Mouse (Mus musculus) adrenal gland (tissue): ENCODE results near the gene Rasgef1b.

Source experiments
- intact Hi-C: fragments of 180-260 bp; cut with DNase I; formaldehyde crosslinking; loops from one replicate; pipeline ENCODE4 v1.15.1; 2025

The Rasgef1b gene

GRCm38 (mm10) chr5:99381639-99382038 is 347.2 kb downstream of the Rasgef1b start:
- intact Hi-C loops = loop anchor here (5.0 kb wide), 1 partner anchor 44 kb away; no protein-coding TSS in a partner anchor

- intact Hi-C loops = loop anchor here (5.0 kb wide), 1 partner anchor 44 kb away; no protein-coding TSS in a partner anchor
Measured at GRCm38 (mm10) chr5:99380882-99381281, 348.0 kb downstream of the Rasgef1b start.

GRCm38 (mm10) chr5:99380166-99380565 is 348.7 kb downstream of the Rasgef1b start:
- intact Hi-C loops = loop anchor here (5.0 kb wide), 1 partner anchor 43 kb away; no protein-coding TSS in a partner anchor

- intact Hi-C loops = no loop called here
Measured at GRCm38 (mm10) chr5:99378437-99379226, 350.2 kb downstream of the Rasgef1b start.

- intact Hi-C loops = no loop called here
Measured at GRCm38 (mm10) chr5:99375725-99376124, 353.1 kb downstream of the Rasgef1b start.

GRCm38 (mm10) chr5:99374460-99374859 is 354.4 kb downstream of the Rasgef1b start:
- intact Hi-C loops = no loop called here

- intact Hi-C loops = no loop called here
Measured at GRCm38 (mm10) chr5:99373570-99374151, 355.2 kb downstream of the Rasgef1b start.

- intact Hi-C loops = no loop called here
Measured at GRCm38 (mm10) chr5:99370636-99371035, 358.2 kb downstream of the Rasgef1b start.

GRCm38 (mm10) chr5:99369256-99369655 is 359.6 kb downstream of the Rasgef1b start:
- intact Hi-C loops = no loop called here

- intact Hi-C loops = no loop called here
Measured at GRCm38 (mm10) chr5:99368615-99369014, 360.2 kb downstream of the Rasgef1b start.

GRCm38 (mm10) chr5:99360531-99360930 is 368.3 kb downstream of the Rasgef1b start:
- intact Hi-C loops = no loop called here

GRCm38 (mm10) chr5:99359251-99359650 is 369.6 kb downstream of the Rasgef1b start:
- intact Hi-C loops = no loop called here

- intact Hi-C loops = no loop called here
Measured at GRCm38 (mm10) chr5:99354640-99355132, 374.2 kb downstream of the Rasgef1b start.

- intact Hi-C loops = no loop called here
Measured at GRCm38 (mm10) chr5:99350030-99350429, 378.8 kb downstream of the Rasgef1b start.

- intact Hi-C loops = no loop called here
Measured at GRCm38 (mm10) chr5:99348257-99348849, 380.5 kb downstream of the Rasgef1b start.

GRCm38 (mm10) chr5:99342527-99342926 is 386.3 kb downstream of the Rasgef1b start:
- intact Hi-C loops = no loop called here

GRCm38 (mm10) chr5:99340311-99340989 is 388.4 kb downstream of the Rasgef1b start:
- intact Hi-C loops = no loop called here

GRCm38 (mm10) chr5:99339790-99340189 is 389.1 kb downstream of the Rasgef1b start:
- intact Hi-C loops = loop anchor here (5.0 kb wide), 1 partner anchor 43 kb away; no protein-coding TSS in a partner anchor

GRCm38 (mm10) chr5:99338826-99339225 is 390.0 kb downstream of the Rasgef1b start:
- intact Hi-C loops = loop anchor here (5.0 kb wide), 1 partner anchor 43 kb away; no protein-coding TSS in a partner anchor

GRCm38 (mm10) chr5:99336427-99336826 is 392.4 kb downstream of the Rasgef1b start:
- intact Hi-C loops = loop anchor here (5.0 kb wide), 1 partner anchor 46 kb away; no protein-coding TSS in a partner anchor

GRCm38 (mm10) chr5:99334017-99334416 is 394.8 kb downstream of the Rasgef1b start:
- intact Hi-C loops = no loop called here
